ENCODE assay signal across 9 mouse cellular contexts in the genomic region with DNA sequence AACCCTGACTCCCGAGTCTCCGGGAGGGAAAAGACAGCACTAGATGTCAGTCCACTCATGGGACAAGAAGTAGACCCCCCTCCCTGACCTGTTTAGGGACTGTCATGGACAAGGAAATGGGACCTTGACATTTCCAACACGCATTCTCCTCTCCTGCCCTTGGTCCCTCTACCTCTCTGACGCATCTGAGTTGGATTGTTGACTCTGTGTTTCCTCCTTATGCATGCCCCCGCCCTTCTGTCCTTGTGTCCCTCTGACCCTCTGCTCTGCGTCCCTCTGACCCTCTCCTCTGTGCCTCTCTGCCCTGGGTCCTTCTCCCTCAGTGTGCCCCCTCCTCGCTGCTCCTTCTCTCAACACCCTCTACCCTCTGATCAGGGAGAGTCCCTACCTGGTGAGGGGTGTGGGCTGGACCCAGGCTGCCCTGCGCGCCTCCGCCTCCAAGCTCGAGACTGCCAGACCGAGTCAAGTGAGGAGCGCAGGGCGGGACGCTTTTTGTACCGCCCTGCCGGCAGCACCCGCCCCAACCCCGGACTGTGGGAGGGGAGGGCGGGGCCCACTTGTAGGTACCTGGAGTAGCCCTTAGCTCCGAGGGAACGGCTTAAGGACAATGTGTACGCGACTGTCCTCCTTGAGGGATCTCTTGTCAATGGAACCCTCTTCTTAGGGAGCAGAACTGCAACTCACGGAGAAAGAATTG. TPM values are rescaled to one million over a fixed set of nuclear protein-coding genes. Genes with fewer than 3 reads are reported as not detected.
DNase-seq lines count a peak whose midpoint lies in the region; ATAC-seq and TF ChIP-seq lines count a peak whose summit lies in the region.
"Had no signal": no experiment of that assay in that cellular context is flagged by ENCODE, and none has a peak within 500 bp of the region (broad histone marks: within the 10 kb centered on the region; RNA-seq: fewer than 3 reads in every experiment).

No protein-coding gene starts in this region.

- 0 out of 2 replicates have a peak, but pooled peaks have one; percentile 48 for ATAC-seq in hindbrain, postnatal 0 days
- ATAC-seq in liver, embryonic 14.5 days (ENCODE audit: insufficient read depth): peak; percentile 80
- peak; percentile 23; the same call in 1 of the 2 replicates for ATAC-seq in neural tube, embryonic 13.5 days (ENCODE audit: low read depth)

- 0 out of 2 replicates have a peak, but pooled peaks cover 9% of the 10 kb centered on the region for H3K27me3 ChIP-seq in hindbrain, postnatal 0 days (ENCODE audit: insufficient read depth, low read length)
- H3K27me3 ChIP-seq in liver, embryonic 14.5 days (ENCODE audit: control insufficient read depth, insufficient read depth, low read length): peaks cover 10% of the 10 kb centered on the region
- peaks cover 38% of the 10 kb centered on the region for H3K27me3 ChIP-seq in neural tube, embryonic 13.5 days

- no peak overlapping the region for H3K9ac ChIP-seq in ES-E14 (ENCODE audit: insufficient read depth, low read depth, low read length, poor library complexity, severe bottlenecking)
- H3K9ac ChIP-seq in hindbrain, postnatal 0 days (replicated peaks; ENCODE audit: low read length): 0 out of 2 replicates have a peak overlapping the region, but pooled peaks have one; percentile 3
- peak overlapping the region; percentile 72 for H3K9ac ChIP-seq in liver, embryonic 14.5 days (replicated peaks)
- H3K9ac ChIP-seq in neural tube, embryonic 13.5 days: 0 out of 2 replicates have a peak overlapping the region, but pooled peaks have one; percentile 18

- WGBS in hindbrain, postnatal 0 days: 4% methylated on average over 25 of the region's 25 CpGs
- 4% methylated on average over 25 of the region's 25 CpGs for WGBS in liver, embryonic 14.5 days (ENCODE audit: insufficient replicate concordance)
- 5% methylated on average over 25 of the region's 25 CpGs for WGBS in neural tube, embryonic 13.5 days

- peak overlapping the region; percentile 4; the same call in 1 of the 2 replicates for H3K27ac ChIP-seq in ES-E14 (ENCODE audit: insufficient read depth, low read depth, low read length, poor library complexity, severe bottlenecking)
- no peak overlapping the region for H3K27ac ChIP-seq in bone marrow macrophage, adult 2 months (ENCODE audit: insufficient read depth, low read depth, low read length)
- H3K27ac ChIP-seq in gastrocnemius, adult 2 months: peak overlapping the region; percentile 88
- H3K27ac ChIP-seq in hindbrain, postnatal 0 days: no peak overlapping the region
- H3K27ac ChIP-seq in liver, embryonic 14.5 days: peak overlapping the region; percentile 58
- H3K27ac ChIP-seq in neural tube, embryonic 13.5 days (replicated peaks): no peak overlapping the region

- peak overlapping the region; percentile 25 to 61 for H3K4me3 ChIP-seq in ES-E14 (ENCODE audit: insufficient read depth in 1 of 2, low read depth in 1 of 2, low read length in 2 of 2, poor library complexity in 1 of 2, severe bottlenecking in 1 of 2)
- H3K4me3 ChIP-seq in bone marrow macrophage, adult 2 months (ENCODE audit: insufficient read depth, low read length): peak overlapping the region; percentile 41; the same call in 1 of the 2 replicates
- H3K4me3 ChIP-seq in gastrocnemius, adult 2 months: peak overlapping the region; percentile 74
- H3K4me3 ChIP-seq in hindbrain, postnatal 0 days (ENCODE audit: low read length): peak overlapping the region; percentile 21
- H3K4me3 ChIP-seq in liver, embryonic 14.5 days (ENCODE audit: insufficient read depth in 1 of 2, low read depth in 2 of 2, low read length in 2 of 2): peak overlapping the region; percentile 60 to 66
- peak overlapping the region; percentile 19 for H3K4me3 ChIP-seq in neural tube, embryonic 13.5 days

- H3K9me3 ChIP-seq in ES-E14 (ENCODE audit: control insufficient read depth, insufficient read depth, low read depth, low read length): no peaks in the 10 kb centered on the region
- no peaks in the 10 kb centered on the region for H3K9me3 ChIP-seq in hindbrain, postnatal 0 days (ENCODE audit: low read length)
- H3K9me3 ChIP-seq in liver, embryonic 14.5 days (ENCODE audit: control insufficient read depth, low read length): no peaks in the 10 kb centered on the region
- H3K9me3 ChIP-seq in neural tube, embryonic 13.5 days: no peaks in the 10 kb centered on the region

- no peak for TF ChIP-seq POLR2A in bone marrow macrophage, adult 2 months (IDR thresholded peaks at IDR 0.05; ENCODE audit: borderline replicate concordance, low read depth, low read length)

- no peaks in the 10 kb centered on the region for H3K36me3 ChIP-seq in ES-E14 (ENCODE audit: control insufficient read depth, insufficient read depth, low read length, poor library complexity, severe bottlenecking)
- H3K36me3 ChIP-seq in hindbrain, postnatal 0 days (ENCODE audit: insufficient read depth, low read length): no peaks in the 10 kb centered on the region
- H3K36me3 ChIP-seq in liver, embryonic 14.5 days (replicated peaks; ENCODE audit: control insufficient read depth, insufficient read depth, low read depth): no peaks in the 10 kb centered on the region
- H3K36me3 ChIP-seq in neural tube, embryonic 13.5 days: no peaks in the 10 kb centered on the region

- H3K4me2 ChIP-seq in hindbrain, postnatal 0 days (ENCODE audit: low read depth, low read length): peak overlapping the region; percentile 46
- H3K4me2 ChIP-seq in liver, embryonic 14.5 days (ENCODE audit: low read depth): peak overlapping the region; percentile 63
- H3K4me2 ChIP-seq in neural tube, embryonic 13.5 days: peak overlapping the region; percentile 41

- DNase-seq in ES-E14 (ENCODE audit: low read depth, low spot score): peak; percentile 69
- DNase-seq in gastrocnemius, adult 2 months: peak; percentile 75
- DNase-seq in hindbrain, postnatal 0 days (ENCODE audit: low spot score): no peak
- DNase-seq in liver, embryonic 14.5 days (ENCODE audit: low read depth in 3 of 3, low spot score in 3 of 3): peak; percentile 55 to 61 (median 56)
- DNase-seq in right cerebral cortex, postnatal 14 days: no peak
- DNase-seq in left cerebral cortex, postnatal 14 days (ENCODE audit: low spot score in 2 of 2): no peak

- TF ChIP-seq EP300 in liver, embryonic 14.5 days (IDR thresholded peaks at IDR 0.05; ENCODE audit: low read depth): no peak

- TF ChIP-seq CTCF in bone marrow macrophage, adult 2 months (IDR thresholded peaks at IDR 0.05; ENCODE audit: low read depth, low read length): no peak
- no peak for TF ChIP-seq CTCF in gastrocnemius, adult 2 months (IDR thresholded peaks at IDR 0.05)
- TF ChIP-seq CTCF in hindbrain, postnatal 0 days (IDR thresholded peaks at IDR 0.05; ENCODE audit: low read depth): no peak
- no peak for TF ChIP-seq CTCF in liver, embryonic 14.5 days (IDR thresholded peaks at IDR 0.05; ENCODE audit: low read depth)

- in situ Hi-C loops in ES-E14 (cut with MboI; ENCODE audit: low sequenced_read_pairs in 2 of 2, unreplicated experiment in 2 of 2): no loop called here

- intact Hi-C loops in gastrocnemius, adult 2 months (cut with DNase I): no loop called here
- intact Hi-C loops in left cerebral cortex, postnatal 14 days (cut with DNase I): no loop called here

- peaks cover 4 to 32% of the 10 kb centered on the region in 2 experiments; a peak in 3 of 4 replicates for H3K4me1 ChIP-seq in ES-E14 (ENCODE audit: control insufficient read depth in 2 of 2, insufficient read depth in 2 of 2, low read length in 2 of 2, poor library complexity in 1 of 2)
- peaks cover 10% of the 10 kb centered on the region for H3K4me1 ChIP-seq in bone marrow macrophage, adult 2 months (ENCODE audit: control insufficient read depth, insufficient read depth, low read length)
- H3K4me1 ChIP-seq in hindbrain, postnatal 0 days (ENCODE audit: insufficient read depth, low read length): no peaks in the 10 kb centered on the region
- peaks cover 10 to 24% of the 10 kb centered on the region in 2 experiments for H3K4me1 ChIP-seq in liver, embryonic 14.5 days (replicated peaks; ENCODE audit: control insufficient read depth in 2 of 2, insufficient read depth in 2 of 2, low read length in 1 of 2)
- peaks cover 30% of the 10 kb centered on the region for H3K4me1 ChIP-seq in neural tube, embryonic 13.5 days (replicated peaks)

TF ChIP-seq in ES-E14, 5 proteins besides CTCF, POLR2A, EP300 and RAD21 (continues in another document):
- TF ChIP-seq ZC3H11A (IDR thresholded peaks at IDR 0.05; ENCODE audit: borderline replicate concordance, low read depth, low read length) (no peak), CHD2 (IDR thresholded peaks at IDR 0.05; ENCODE audit: low read depth, low read length) (no peak)

RNA-seq across cellular contexts. Expression of gene Tinagl1, which starts 0.4 kb away (rescaled TPM):
- total RNA-seq in ES-E14 (2012; rRNA removed): 22.5 and 43.7 TPM in 2 replicates
- 0.58 and 0.92 TPM in 2 replicates for polyA plus RNA-seq in bone marrow macrophage, adult 2 months (2012; ENCODE audit: insufficient read depth, insufficient read length, missing spikeins)
- 10 to 100 TPM; 18.7 to 45.2 TPM for total RNA-seq in gastrocnemius, adult 2 months (2021)
- total RNA-seq in hindbrain, postnatal 0 days (2014; rRNA removed): 15.1 and 15.5 TPM in 2 replicates
- 7.2 and 7.6 TPM in 2 replicates for polyA plus RNA-seq in hindbrain, postnatal 0 days (2015; fragmentation: Nextera tagmentation; extraction: Ambion mirVana)
- polyA plus RNA-seq in liver, embryonic 14.5 days (2012; rRNA removed): 24.4 and 27.0 TPM in 2 replicates
- 18.2 and 20.7 TPM in 2 replicates for polyA plus RNA-seq in liver, embryonic 14.5 days (2014; fragmentation: Nextera tagmentation; extraction: Ambion mirVana)
- polyA plus RNA-seq in neural tube, embryonic 13.5 days (2015; fragmentation: Nextera tagmentation; extraction: Ambion mirVana): 4.2 and 6.7 TPM in 2 replicates
- total RNA-seq in left cerebral cortex, postnatal 14 days (2021): 1 to 10 TPM; 4.1 to 4.2 TPM

RNA-seq across cellular contexts. Expression of gene Hcrtr1, which starts 35.3 kb away (rescaled TPM):
- 0.16 and 0.22 TPM in 2 replicates for total RNA-seq in ES-E14 (2012; rRNA removed)
- polyA plus RNA-seq in bone marrow macrophage, adult 2 months (2012; ENCODE audit: insufficient read depth, insufficient read length, missing spikeins): not detected in 2 replicates
- total RNA-seq in gastrocnemius, adult 2 months (2021): not detected
- total RNA-seq in hindbrain, postnatal 0 days (2014; rRNA removed): 16.9 and 24.2 TPM in 2 replicates
- 11.3 and 12.1 TPM in 2 replicates for polyA plus RNA-seq in hindbrain, postnatal 0 days (2015; fragmentation: Nextera tagmentation; extraction: Ambion mirVana)
- 0.04 TPM in 1 of 2 replicates, not detected in the other for polyA plus RNA-seq in liver, embryonic 14.5 days (2012; rRNA removed)
- polyA plus RNA-seq in liver, embryonic 14.5 days (2014; fragmentation: Nextera tagmentation; extraction: Ambion mirVana): not detected in 2 replicates
- 0.39 and 0.71 TPM in 2 replicates for polyA plus RNA-seq in neural tube, embryonic 13.5 days (2015; fragmentation: Nextera tagmentation; extraction: Ambion mirVana)
- 1 to 10 TPM; 5.8 to 6.3 TPM for total RNA-seq in left cerebral cortex, postnatal 14 days (2021)
- total RNA-seq: gastrocnemius, postnatal 36 days had no signal

RNA-seq across cellular contexts. Expression of gene Gm853, which starts 47.7 kb away (rescaled TPM):
- 0.09 and 0.53 TPM in 2 replicates for total RNA-seq in ES-E14 (2012; rRNA removed)
- not detected in 2 replicates for polyA plus RNA-seq in bone marrow macrophage, adult 2 months (2012; ENCODE audit: insufficient read depth, insufficient read length, missing spikeins)
- total RNA-seq in gastrocnemius, adult 2 months (2021): not detected
- 0.68 and 2.0 TPM in 2 replicates for total RNA-seq in hindbrain, postnatal 0 days (2014; rRNA removed)
- 1.3 and 1.8 TPM in 2 replicates for polyA plus RNA-seq in hindbrain, postnatal 0 days (2015; fragmentation: Nextera tagmentation; extraction: Ambion mirVana)
- polyA plus RNA-seq in liver, embryonic 14.5 days (2012; rRNA removed): 0.01 TPM in 1 of 2 replicates, not detected in the other
- polyA plus RNA-seq in liver, embryonic 14.5 days (2014; fragmentation: Nextera tagmentation; extraction: Ambion mirVana): not detected in 2 replicates
- polyA plus RNA-seq in neural tube, embryonic 13.5 days (2015; fragmentation: Nextera tagmentation; extraction: Ambion mirVana): not detected in 2 replicates
- total RNA-seq in left cerebral cortex, postnatal 14 days (2021): not detected
- total RNA-seq: gastrocnemius, postnatal 36 days had no signal

Comparison
In these comparisons a context has a peak if more than half of its experiments do, and no peak if none do; other contexts are left out.
1. DNase-seq: peak in ES-E14 (single experiment), gastrocnemius, adult 2 months (single experiment) and liver, embryonic 14.5 days (3 of 3); none in hindbrain, postnatal 0 days (single experiment), right cerebral cortex, postnatal 14 days (single experiment) and left cerebral cortex, postnatal 14 days (0 of 2).
2. H3K27ac ChIP-seq: peak in ES-E14 (single experiment), gastrocnemius, adult 2 months (single experiment) and liver, embryonic 14.5 days (single experiment); none in bone marrow macrophage, adult 2 months (single experiment), hindbrain, postnatal 0 days (single experiment) and neural tube, embryonic 13.5 days (single experiment).
3. H3K4me3 ChIP-seq: peak in every context shown above with its lines; median percentile 74 in gastrocnemius, adult 2 months; 63 in liver, embryonic 14.5 days; 43 in ES-E14; 41 in bone marrow macrophage, adult 2 months; 21 in hindbrain, postnatal 0 days; 19 in neural tube, embryonic 13.5 days.
4. ATAC-seq: peak in every context shown above with its lines; median percentile 80 in liver, embryonic 14.5 days; 48 in hindbrain, postnatal 0 days; 23 in neural tube, embryonic 13.5 days.
5. Peak in every context shown above with its lines, with median percentiles within 50 percentile points of each other: H3K4me2 ChIP-seq.